Mouse (Mus musculus) heart, postnatal 4 days (tissue): Measurements from ENCODE around the gene Slitrk1. TPM values are rescaled to one million over a fixed set of nuclear protein-coding genes. Genes with fewer than 3 reads are reported as not detected.
A peak's percentile ranks its signal among the peaks of the same experiment; 100 is the strongest.

Experiments
- DNase-seq: peaks from one replicate; pipeline ENCODE4 v3.0.0; 2021
- total RNA-seq, 2 experiments: library from RNA; stranded (reverse); gene quantifications; 2 replicates each; pipeline ENCODE4 v1.2.3; 2021

Slitrk1 gene
- not detected for total RNA-seq

DNA sequence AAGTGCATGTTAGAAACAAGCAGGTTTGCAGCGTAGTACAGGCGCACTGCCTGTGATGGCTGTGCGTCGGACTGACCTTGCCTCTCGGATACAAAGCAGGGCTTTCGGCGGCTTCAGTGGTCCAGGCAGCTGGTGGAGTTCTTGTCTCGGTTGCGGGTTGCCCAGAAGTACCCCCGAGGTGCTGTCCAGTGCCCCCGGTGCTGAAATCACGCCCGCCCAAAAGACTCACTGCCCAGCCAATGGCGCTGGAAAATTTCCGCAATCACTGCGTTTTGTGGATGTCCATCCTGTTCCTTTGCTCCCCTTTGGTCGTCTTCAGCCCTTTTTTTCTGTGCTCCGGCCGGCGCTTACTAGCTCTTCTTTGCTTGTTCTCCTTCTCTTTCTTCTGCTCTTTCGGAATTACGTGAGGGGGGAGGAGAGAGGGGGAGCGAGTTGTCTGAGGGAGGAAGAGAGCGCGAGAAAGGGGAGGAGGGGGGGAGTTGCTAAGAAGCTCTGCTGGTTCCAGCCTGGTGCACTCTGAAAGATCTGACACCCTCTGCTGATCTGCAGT, at the start of gene Slitrk1:
Gene Slitrk1 (minus strand): TSS at position 445 of the 550 bp plus-strand sequence.
- DNase-seq, result peak; percentile 69

- DNase-seq, result no peak
These were observed 21.8 kb upstream of the Slitrk1 start for GRCm38 (mm10) chr14:108935777-108936176.

DNA sequence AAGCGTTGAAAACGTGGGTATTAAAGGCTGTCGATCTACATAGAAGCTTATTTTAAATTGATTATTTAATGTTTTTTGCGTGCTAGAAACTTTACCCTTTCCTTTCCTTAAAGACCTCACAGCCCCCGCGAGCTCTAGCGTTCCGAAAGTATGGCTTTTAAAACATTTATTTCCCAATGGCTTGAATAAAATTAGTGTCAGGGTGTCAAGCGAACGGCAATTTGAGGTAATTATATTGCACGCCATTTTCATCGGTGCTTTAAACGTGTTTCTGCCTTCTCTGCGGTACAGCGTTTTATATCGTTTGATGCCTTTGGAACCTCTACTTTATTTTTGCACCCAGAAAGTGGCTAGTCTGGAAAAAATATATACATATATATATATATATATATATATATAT, 378 bp upstream of the Slitrk1 start:
- no peak for DNase-seq

DNA sequence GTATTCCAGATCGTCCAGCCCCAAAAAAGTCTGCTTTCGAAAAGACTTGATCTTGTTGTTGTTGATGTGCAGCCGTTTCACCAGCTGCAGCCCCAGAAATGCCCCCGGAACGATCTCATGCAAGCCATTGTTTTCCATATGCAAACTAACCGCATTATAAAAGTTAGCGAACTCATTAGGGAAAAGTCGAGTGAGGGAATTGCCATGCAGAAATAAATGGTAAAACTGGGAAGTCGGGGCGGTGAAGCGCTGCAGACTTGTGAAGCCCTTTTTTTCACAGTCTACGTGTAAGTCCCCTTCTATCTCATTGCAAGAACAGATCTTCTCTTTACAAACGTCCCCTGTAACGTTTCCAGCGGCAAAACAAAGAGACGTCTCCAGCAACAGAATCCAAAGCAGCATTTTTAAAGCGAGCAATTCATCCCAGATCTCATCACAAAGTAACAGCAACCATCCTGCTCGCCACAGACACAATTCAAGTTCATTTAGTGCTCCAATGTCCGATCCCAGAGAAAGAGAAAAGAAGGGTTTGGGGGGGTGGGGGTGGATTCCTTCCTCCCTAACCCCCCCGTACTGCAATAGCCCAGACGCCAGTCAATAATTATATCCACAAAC, 975 bp downstream of the Slitrk1 start:
- no peak for DNase-seq

- DNase-seq, result peak; percentile 7
These were observed 1.7 kb downstream of the Slitrk1 start for GRCm38 (mm10) chr14:108912021-108912875.

GRCm38 (mm10) chr14:108911138-108911841, 2.7 kb downstream of the Slitrk1 start:
- no peak for DNase-seq

- DNase-seq, result no peak
These were observed 3.4 kb downstream of the Slitrk1 start for GRCm38 (mm10) chr14:108910449-108911137.

DNA sequence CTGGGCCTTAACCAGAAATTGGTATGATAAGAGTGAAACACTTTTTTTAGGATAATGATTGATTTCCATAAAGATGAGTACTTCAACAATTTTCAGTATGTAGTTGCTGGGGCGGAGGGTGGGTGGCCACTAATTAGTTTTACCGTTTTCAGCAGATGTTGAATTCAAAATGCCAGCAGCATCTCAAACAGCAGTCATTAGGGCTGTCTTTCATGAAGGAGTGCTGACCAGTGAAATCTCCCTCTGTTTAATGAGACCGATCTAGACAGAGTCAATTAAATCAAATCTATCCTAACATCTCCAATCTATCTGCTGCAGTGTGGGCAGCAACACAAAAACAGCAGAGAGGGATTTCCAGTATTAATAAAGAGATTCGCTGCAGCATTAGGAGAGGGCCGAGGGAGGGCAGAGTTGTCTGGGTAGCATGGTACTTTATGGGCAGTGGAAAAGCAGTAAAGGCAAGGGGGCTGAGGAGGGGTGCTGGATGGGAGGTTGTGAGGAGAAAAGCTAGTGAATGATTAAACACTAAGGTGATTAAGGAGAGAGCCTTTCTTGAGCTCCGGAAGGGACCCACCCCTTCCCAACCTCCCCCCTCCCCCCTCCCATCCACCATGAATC, 4.5 kb downstream of the Slitrk1 start:
- DNase-seq, result no peak

DNA sequence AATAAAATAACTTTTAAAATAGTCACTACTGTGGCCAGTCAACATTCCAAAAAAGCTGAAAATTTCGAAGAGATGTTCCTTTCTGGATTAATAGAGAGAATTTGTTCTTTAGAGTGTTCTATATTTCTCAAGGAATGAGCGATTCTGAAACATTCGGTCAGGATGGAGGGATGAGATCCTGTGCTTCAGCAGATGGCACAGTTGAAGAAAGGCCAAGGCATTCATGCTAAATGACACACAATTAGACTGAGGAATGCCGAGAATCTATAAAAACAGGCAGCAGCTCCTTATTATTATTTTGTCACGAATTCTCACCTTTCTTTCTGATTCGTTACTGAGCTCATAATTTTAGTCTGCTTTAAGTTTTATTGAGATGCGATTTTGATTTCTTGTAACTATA, 15.4 kb downstream of the Slitrk1 start:
- no peak for DNase-seq

- DNase-seq, result no peak
These were observed 18.5 kb downstream of the Slitrk1 start for GRCm38 (mm10) chr14:108895456-108895855.

DNA sequence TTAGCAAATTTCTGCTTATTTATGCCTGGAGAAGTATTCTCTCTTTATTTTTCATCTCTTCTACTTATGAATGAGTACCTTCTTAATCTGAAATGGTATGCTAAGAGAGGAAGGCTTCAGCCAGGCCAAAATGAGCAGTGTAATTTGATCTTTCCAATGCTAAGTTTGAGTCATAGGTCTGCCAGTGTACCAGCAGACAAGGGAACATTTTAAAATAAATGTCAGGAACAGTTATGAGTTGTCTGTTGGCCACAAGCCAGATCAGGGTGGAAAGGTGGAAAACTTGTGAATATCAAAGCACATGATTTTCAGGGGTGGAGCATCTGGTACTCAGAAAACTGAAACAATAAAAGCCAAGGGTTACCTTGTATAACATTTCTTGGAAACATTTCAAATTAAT, 46.1 kb downstream of the Slitrk1 start:
- DNase-seq, result peak; percentile 8

GRCm38 (mm10) chr14:108864631-108865030, 49.3 kb downstream of the Slitrk1 start:
- DNase-seq, result no peak

DNA sequence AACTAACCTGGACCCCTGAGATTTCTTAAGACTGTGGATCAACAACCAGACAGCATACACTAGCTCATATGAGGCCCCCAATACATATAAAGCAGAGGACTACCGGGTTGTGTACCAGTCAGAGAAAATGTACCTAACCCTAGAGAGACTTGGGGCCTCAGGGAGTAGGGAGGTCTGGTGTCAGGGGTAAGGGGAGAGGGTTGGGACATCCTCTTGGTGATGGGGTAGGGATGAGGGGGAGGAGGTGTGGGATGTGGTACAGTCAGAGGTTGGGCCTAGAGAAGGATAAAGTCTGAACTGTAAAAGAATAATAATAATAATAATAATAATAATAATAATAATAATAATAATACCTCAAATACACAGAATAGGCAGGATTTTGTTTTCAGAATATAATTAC, 54.6 kb downstream of the Slitrk1 start:
- no peak for DNase-seq
